Mouse (Mus musculus): Measurements from ENCODE around the gene Tead4. TPM values are rescaled to one million over a fixed set of nuclear protein-coding genes. Genes with fewer than 3 reads are reported as not detected.

The Tead4 gene
- 0.28 and 0.34 TPM in 2 replicates for polyA plus RNA-seq (2015; fragmentation: Nextera tagmentation; extraction: Ambion mirVana)

DNA sequence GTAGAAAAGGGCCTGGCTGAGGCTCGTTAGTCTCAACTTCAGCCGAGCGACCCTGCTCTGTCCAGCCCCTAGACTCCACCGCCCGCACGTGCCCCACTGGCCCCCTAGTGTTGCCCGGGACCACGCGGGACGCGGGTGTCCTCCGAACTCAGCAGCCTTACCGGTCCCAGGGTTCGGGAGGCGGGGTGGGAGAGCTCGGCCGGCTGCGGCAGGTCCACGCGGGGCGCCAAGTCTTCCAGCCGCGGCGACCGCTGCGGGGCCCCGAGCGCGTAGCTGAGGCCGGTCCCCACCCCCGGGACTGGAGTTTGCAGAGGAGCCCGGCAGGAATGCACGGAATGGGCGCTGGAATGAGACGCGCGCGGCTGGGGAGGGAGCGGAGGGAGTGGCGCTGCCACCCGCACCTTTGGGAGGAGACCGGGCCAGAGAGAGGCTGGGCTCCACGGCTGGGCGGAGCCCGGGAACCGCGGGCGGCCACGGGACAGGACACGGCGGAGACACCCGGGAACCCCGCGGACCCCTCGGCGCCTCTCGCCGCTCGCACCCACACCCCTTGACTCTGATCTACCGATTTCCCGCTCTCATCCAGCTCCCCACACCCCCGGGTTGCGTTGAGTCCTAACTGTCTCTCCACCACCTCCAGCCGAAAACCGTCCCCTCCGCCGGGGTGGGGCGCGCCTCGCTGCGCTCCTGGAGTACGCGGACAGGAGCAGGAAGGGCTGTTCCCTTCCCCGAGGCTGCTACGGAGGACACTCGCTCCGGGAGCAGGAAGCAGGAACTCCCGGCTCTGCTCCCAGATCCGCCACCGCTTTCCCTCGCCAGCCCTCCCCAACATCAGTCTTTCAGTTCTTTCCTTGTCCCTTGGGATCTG is at the start of gene Tead4:
Gene Tead4 (minus strand): TSS at position 690 of the 868 bp plus-strand sequence.
- TF ChIP-seq CTCF (IDR thresholded peaks at IDR 0.05; ENCODE audit: low read depth) (no peak), EP300 (IDR thresholded peaks at IDR 0.05; ENCODE audit: low read depth) (no peak)
- Histone ChIP-seq H3K4me1 (ENCODE audit: insufficient read depth) (peaks cover 4% of the 10 kb centered on the region; the same call in 1 of the 2 replicates), H3K27ac (ENCODE audit: low read depth) (peak within 1 kb of the TSS; percentile 55; the same call in 1 of the 2 replicates), H3K4me3 (ENCODE audit: low read depth, low read length) (peak within 1 kb of the TSS; percentile 55), H3K27me3 (ENCODE audit: insufficient read depth, low read length) (peaks cover 41% of the 10 kb centered on the region), H3K9ac (replicated peaks) (peak within 1 kb of the TSS; percentile 47), H3K36me3 (replicated peaks; ENCODE audit: insufficient read depth, low read length) (no peaks in the 10 kb centered on the region), H3K4me2 (ENCODE audit: low read depth, low read length) (peak within 1 kb of the TSS; percentile 67), H3K9me3 (ENCODE audit: low read length) (no peaks in the 10 kb centered on the region; the same call in 1 of the 2 replicates)
- DNase-seq: peak; percentile 67
- peak; percentile 78 for ATAC-seq
- WGBS (ENCODE audit: insufficient replicate concordance): under 1% methylated on average over 81 of the region's 81 CpGs

DNA sequence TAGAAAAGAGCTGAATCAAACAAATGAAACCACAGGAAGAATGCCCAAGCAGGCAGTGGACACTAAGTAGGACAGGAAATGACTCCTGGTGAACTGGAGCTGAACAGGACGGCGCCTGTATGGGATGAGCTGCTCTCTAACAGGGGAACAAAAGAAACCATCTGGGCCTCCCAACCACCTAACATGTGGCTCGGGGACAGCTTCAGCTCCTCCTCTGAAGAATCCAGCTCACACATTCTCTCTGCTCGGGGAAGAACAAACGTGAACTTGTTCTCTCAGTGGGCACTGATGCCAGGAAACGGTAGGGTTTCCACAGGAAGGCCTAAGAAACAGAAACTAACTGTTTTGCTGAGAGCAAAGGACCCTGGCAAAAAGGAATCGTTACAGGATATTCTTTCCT is 49.1 kb upstream of the Tead4 start:
- no peak overlapping the region for H3K4me2 ChIP-seq (ENCODE audit: low read depth, low read length)
- no peaks in the 10 kb centered on the region for H3K9me3 ChIP-seq (ENCODE audit: low read length)
- no peaks in the 10 kb centered on the region for H3K27me3 ChIP-seq (ENCODE audit: insufficient read depth, low read length)
- peaks cover 2% of the 10 kb centered on the region; the same call in 1 of the 2 replicates for H3K4me1 ChIP-seq (ENCODE audit: insufficient read depth)
- WGBS (ENCODE audit: insufficient replicate concordance): 40% methylated on average over 7 of the region's 7 CpGs
- no peaks in the 10 kb centered on the region for H3K36me3 ChIP-seq (replicated peaks; ENCODE audit: insufficient read depth, low read length)
- no peak for TF ChIP-seq CTCF (IDR thresholded peaks at IDR 0.05; ENCODE audit: low read depth)
- TF ChIP-seq EP300 (IDR thresholded peaks at IDR 0.05; ENCODE audit: low read depth): no peak
- peak overlapping the region; percentile 17; the same call in 1 of the 2 replicates for H3K27ac ChIP-seq (ENCODE audit: low read depth)
- no peak overlapping the region for H3K4me3 ChIP-seq (ENCODE audit: low read depth, low read length)
- ATAC-seq (no peak), DNase-seq (no peak)
- H3K9ac ChIP-seq (replicated peaks): no peak overlapping the region

DNA sequence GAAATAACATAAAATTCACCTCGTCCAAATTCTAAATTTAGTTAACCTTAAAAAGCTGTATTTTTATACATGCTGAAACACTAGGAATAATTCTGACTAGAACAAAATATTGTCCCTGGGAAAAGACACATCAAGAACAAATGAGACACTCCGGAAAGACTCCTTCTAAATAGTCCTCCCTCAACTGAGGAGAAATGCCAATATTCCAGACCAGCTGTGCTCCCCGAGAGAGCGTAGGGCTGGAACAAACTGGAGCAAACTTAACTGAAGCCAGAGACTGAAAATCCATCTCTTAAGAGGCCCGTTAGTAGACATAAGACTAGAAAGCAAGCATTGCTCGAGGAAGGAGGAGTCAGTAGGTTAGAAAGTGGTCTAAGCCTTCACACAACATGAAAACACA is 46.2 kb upstream of the Tead4 start:
- Histone ChIP-seq H3K4me2 (ENCODE audit: low read depth, low read length) (no peak overlapping the region), H3K9me3 (ENCODE audit: low read length) (no peaks in the 10 kb centered on the region), H3K9ac (replicated peaks) (no peak overlapping the region), H3K4me1 (ENCODE audit: insufficient read depth) (no peaks in the 10 kb centered on the region), H3K36me3 (replicated peaks; ENCODE audit: insufficient read depth, low read length) (no peaks in the 10 kb centered on the region), H3K27ac (ENCODE audit: low read depth) (no peak overlapping the region), H3K27me3 (ENCODE audit: insufficient read depth, low read length) (no peaks in the 10 kb centered on the region), H3K4me3 (ENCODE audit: low read depth, low read length) (no peak overlapping the region)
- no peak for TF ChIP-seq EP300 (IDR thresholded peaks at IDR 0.05; ENCODE audit: low read depth)
- no peak for TF ChIP-seq CTCF (IDR thresholded peaks at IDR 0.05; ENCODE audit: low read depth)
- 77% methylated on average over 6 of the region's 6 CpGs for WGBS (ENCODE audit: insufficient replicate concordance)
- ATAC-seq: no peak
- no peak for DNase-seq

DNA sequence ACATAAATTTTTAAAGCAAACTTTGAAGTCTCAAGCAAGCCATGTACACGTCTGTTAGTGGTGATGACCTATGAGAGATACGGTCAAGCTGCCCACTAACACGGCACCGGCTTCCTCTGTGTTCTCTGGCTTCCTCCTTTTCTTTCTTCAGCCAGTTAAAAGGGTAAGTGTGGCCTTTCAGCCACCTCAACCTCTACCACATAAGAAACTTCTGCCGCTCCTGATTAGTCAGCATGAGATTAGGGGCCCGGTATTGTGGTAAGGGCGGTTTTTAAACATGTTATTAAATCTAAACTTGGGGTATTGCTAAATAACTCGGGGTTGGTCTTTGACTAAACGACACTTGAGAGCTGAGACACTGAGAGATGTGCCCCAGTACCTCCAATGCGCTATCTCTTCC is 45.0 kb upstream of the Tead4 start:
- H3K9me3 ChIP-seq (ENCODE audit: low read length): no peaks in the 10 kb centered on the region
- DNase-seq (no peak), ATAC-seq (no peak)
- H3K9ac ChIP-seq (replicated peaks): no peak overlapping the region
- H3K4me1 ChIP-seq (ENCODE audit: insufficient read depth): no peaks in the 10 kb centered on the region
- WGBS (ENCODE audit: insufficient replicate concordance): 34% methylated on average over 10 of the region's 10 CpGs
- H3K4me2 ChIP-seq (ENCODE audit: low read depth, low read length): no peak overlapping the region
- H3K27me3 ChIP-seq (ENCODE audit: insufficient read depth, low read length): no peaks in the 10 kb centered on the region
- TF ChIP-seq EP300 (IDR thresholded peaks at IDR 0.05; ENCODE audit: low read depth) (no peak), CTCF (IDR thresholded peaks at IDR 0.05; ENCODE audit: low read depth) (no peak)
- no peak overlapping the region for H3K4me3 ChIP-seq (ENCODE audit: low read depth, low read length)
- H3K36me3 ChIP-seq (replicated peaks; ENCODE audit: insufficient read depth, low read length): no peaks in the 10 kb centered on the region
- H3K27ac ChIP-seq (ENCODE audit: low read depth): no peak overlapping the region

DNA sequence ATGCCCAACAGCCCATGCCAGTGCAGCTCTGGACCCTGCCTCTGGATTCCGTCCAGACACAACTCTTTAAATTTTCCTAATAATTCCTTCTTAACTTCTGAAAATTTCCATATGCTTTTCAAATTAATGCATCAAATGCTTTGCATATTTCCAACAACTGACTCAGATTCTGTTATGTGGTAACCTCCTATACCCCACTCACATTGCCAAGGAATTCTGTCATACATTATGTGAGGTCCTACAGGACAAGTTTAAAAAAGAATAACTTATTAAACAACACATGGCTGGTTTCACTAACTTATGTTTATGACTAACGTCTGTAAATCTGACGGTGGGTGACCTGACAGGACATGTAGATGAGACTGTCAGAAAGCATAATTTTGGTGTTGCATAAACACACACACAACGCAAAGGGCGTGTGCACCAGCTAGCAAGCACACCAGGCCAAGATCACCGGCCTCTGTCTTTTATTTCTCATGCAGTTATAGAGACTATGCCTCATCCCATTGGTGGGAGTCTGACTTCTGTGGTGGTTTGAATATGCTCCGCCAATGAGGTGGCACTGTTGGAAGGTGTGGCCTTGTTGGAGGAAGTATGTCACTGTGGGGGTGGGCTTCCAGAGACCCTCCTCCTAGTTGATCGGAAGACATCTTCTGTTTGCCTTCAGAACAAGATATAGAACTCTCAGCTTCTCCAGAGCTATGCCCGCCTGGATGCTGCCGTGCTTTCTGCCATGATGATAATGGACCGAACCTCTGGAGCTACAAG is 41.5 kb upstream of the Tead4 start:
- H3K9me3 ChIP-seq (ENCODE audit: low read length): no peaks in the 10 kb centered on the region
- H3K27me3 ChIP-seq (ENCODE audit: insufficient read depth, low read length): no peaks in the 10 kb centered on the region
- no peak overlapping the region for H3K4me3 ChIP-seq (ENCODE audit: low read depth, low read length)
- H3K4me2 ChIP-seq (ENCODE audit: low read depth, low read length): no peak overlapping the region
- H3K36me3 ChIP-seq (replicated peaks; ENCODE audit: insufficient read depth, low read length): no peaks in the 10 kb centered on the region
- TF ChIP-seq EP300 (IDR thresholded peaks at IDR 0.05; ENCODE audit: low read depth) (no peak), CTCF (IDR thresholded peaks at IDR 0.05; ENCODE audit: low read depth) (no peak)
- 83% methylated on average over 11 of the region's 11 CpGs for WGBS (ENCODE audit: insufficient replicate concordance)
- no peak overlapping the region for H3K27ac ChIP-seq (ENCODE audit: low read depth)
- H3K4me1 ChIP-seq (ENCODE audit: insufficient read depth): 0 out of 2 replicates have a peak, but pooled peaks cover 3% of the 10 kb centered on the region
- DNase-seq (no peak), ATAC-seq (no peak)
- no peak overlapping the region for H3K9ac ChIP-seq (replicated peaks)

DNA sequence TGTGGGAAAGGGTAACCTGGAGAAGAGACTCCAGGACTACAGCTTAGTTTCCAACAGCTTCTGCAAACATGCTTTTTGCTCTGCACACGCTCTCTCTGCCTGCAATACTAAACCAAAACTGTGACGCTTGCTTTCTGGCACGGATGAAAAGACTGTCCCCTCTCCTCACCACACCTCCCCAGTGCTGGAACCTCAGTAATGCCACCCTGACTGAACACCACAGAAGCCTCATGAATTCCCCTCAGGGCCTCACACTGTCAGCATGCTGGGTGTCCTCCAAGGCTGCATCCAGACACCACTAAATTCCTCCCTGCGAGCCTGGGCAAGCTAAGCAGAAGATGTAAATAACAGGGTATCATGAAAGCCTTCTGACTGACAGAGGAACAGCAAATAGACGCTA is 38.3 kb upstream of the Tead4 start:
- H3K9me3 ChIP-seq (ENCODE audit: low read length): no peaks in the 10 kb centered on the region
- H3K4me3 ChIP-seq (ENCODE audit: low read depth, low read length): no peak overlapping the region
- no peak overlapping the region for H3K27ac ChIP-seq (ENCODE audit: low read depth)
- no peak overlapping the region for H3K4me2 ChIP-seq (ENCODE audit: low read depth, low read length)
- DNase-seq: no peak
- H3K36me3 ChIP-seq (replicated peaks; ENCODE audit: insufficient read depth, low read length): no peaks in the 10 kb centered on the region
- no peak overlapping the region for H3K9ac ChIP-seq (replicated peaks)
- H3K27me3 ChIP-seq (ENCODE audit: insufficient read depth, low read length): no peaks in the 10 kb centered on the region
- no peak for ATAC-seq
- TF ChIP-seq EP300 (IDR thresholded peaks at IDR 0.05; ENCODE audit: low read depth): no peak
- TF ChIP-seq CTCF (IDR thresholded peaks at IDR 0.05; ENCODE audit: low read depth): no peak
- WGBS (ENCODE audit: insufficient replicate concordance): 43% methylated on average over 5 of the region's 5 CpGs
- H3K4me1 ChIP-seq (ENCODE audit: insufficient read depth): 0 out of 2 replicates have a peak, but pooled peaks cover 3% of the 10 kb centered on the region

All from liver, postnatal 0 days (tissue).